Mouse (Mus musculus): ENCODE data around the gene Selplg.
"Not testable (repeated sequence)": the region's sequence is repeated elsewhere in the genome, so short reads cannot be mapped to it uniquely, and the experiment has no call there.

The Selplg gene

GRCm38 (mm10) chr5:113790453-113791196 is 41.8 kb downstream of the Selplg start:
- DNase-seq (ENCODE audit: low spot score), result no peak

GRCm38 (mm10) chr5:113789075-113789788 is 43.2 kb downstream of the Selplg start:
- no peak for DNase-seq (ENCODE audit: low spot score)

GRCm38 (mm10) chr5:113788645-113789044 is 43.8 kb downstream of the Selplg start:
- DNase-seq (ENCODE audit: low spot score), result no peak

- DNase-seq (ENCODE audit: low spot score), result no peak
These were observed 45.5 kb downstream of the Selplg start for GRCm38 (mm10) chr5:113786985-113787384.

GRCm38 (mm10) chr5:113784104-113784503 is 48.3 kb downstream of the Selplg start:
- DNase-seq (ENCODE audit: low spot score), result not testable (repeated sequence)

- DNase-seq (ENCODE audit: low spot score), result peak; percentile 55
These were observed 48.9 kb downstream of the Selplg start for GRCm38 (mm10) chr5:113783581-113784001.

GRCm38 (mm10) chr5:113782624-113783023 is 49.8 kb downstream of the Selplg start:
- DNase-seq (ENCODE audit: low spot score), result no peak

GRCm38 (mm10) chr5:113781875-113782274 is 50.6 kb downstream of the Selplg start:
- no peak for DNase-seq (ENCODE audit: low spot score)

- DNase-seq (ENCODE audit: low spot score), result no peak
These were observed 51.2 kb downstream of the Selplg start for GRCm38 (mm10) chr5:113781254-113781653.

GRCm38 (mm10) chr5:113780763-113781162 is 51.7 kb downstream of the Selplg start:
- DNase-seq (ENCODE audit: low spot score), result no peak

GRCm38 (mm10) chr5:113780082-113780752 is 52.2 kb downstream of the Selplg start:
- DNase-seq (ENCODE audit: low spot score), result no peak

GRCm38 (mm10) chr5:113779569-113779968 is 52.9 kb downstream of the Selplg start:
- no peak for DNase-seq (ENCODE audit: low spot score)

- not testable (repeated sequence) for DNase-seq (ENCODE audit: low spot score)
These were observed 54.7 kb downstream of the Selplg start for GRCm38 (mm10) chr5:113777728-113778127.

GRCm38 (mm10) chr5:113776896-113777226 is 55.6 kb downstream of the Selplg start:
- DNase-seq (ENCODE audit: low spot score), result no peak

- no peak for DNase-seq (ENCODE audit: low spot score)
These were observed 56.1 kb downstream of the Selplg start for GRCm38 (mm10) chr5:113776128-113776895.

GRCm38 (mm10) chr5:113775585-113775984 is 56.9 kb downstream of the Selplg start:
- DNase-seq (ENCODE audit: low spot score), result no peak

- DNase-seq (ENCODE audit: low spot score), result peak; percentile 66
These were observed 58.8 kb downstream of the Selplg start for GRCm38 (mm10) chr5:113773664-113774063.

GRCm38 (mm10) chr5:113772905-113773519 is 59.4 kb downstream of the Selplg start:
- DNase-seq (ENCODE audit: low spot score), result no peak

GRCm38 (mm10) chr5:113772450-113772895 is 60.0 kb downstream of the Selplg start, which contains the start of the genes Sart3 and Iscu:
Gene Sart3 (minus strand): TSS chr5:113772510.
Gene Iscu (plus strand): TSS chr5:113772748.
- peak; percentile 93 for DNase-seq (ENCODE audit: low spot score)

GRCm38 (mm10) chr5:113771213-113772162 is 61.0 kb downstream of the Selplg start:
- peak; percentile 91 for DNase-seq (ENCODE audit: low spot score)

Measured in testis, postnatal 14 days (tissue).